Mouse (Mus musculus) ES-E14 (cell line): ENCODE measurements at regions not wholly inside any gene's neighbourhood (a gene's known extent, or its start where the extent isn't known, plus 50 kb on each side); places are given as distances from the start of the nearest gene placed in this dataset.

ENCODE experiments used
- DNase-seq: peaks from one replicate; pipeline ENCODE4 v3.0.0-alpha.2; 2013; ENCODE audit warnings: low read depth, low spot score
- H3K27ac ChIP-seq: 2 replicates; pipeline ENCODE4 v1.5.1; 2012; ENCODE audit warnings: low read depth, mild to moderate bottlenecking, low read length, moderate library complexity, mixed read lengths; ENCODE audit not compliant: poor library complexity, insufficient read depth, severe bottlenecking
- H3K36me3 ChIP-seq: 2 replicates; pipeline ENCODE4 v1.6.1; 2012; ENCODE audit warnings: mild to moderate bottlenecking, low read length, moderate library complexity, mixed read lengths; ENCODE audit not compliant: control insufficient read depth, poor library complexity, insufficient read depth, severe bottlenecking
- H3K4me1 ChIP-seq, 2 experiments: fragments of 150-350 bp in 1 of 2; sonication (generic) in 1 of 2; 2 replicates each; pipeline ENCODE4 v1.6.1; 2012; ENCODE audit warnings: low read length in 2 of 2, mild to moderate bottlenecking in 1 of 2, mixed read lengths in 1 of 2; ENCODE audit not compliant: control insufficient read depth in 2 of 2, insufficient read depth in 2 of 2, poor library complexity in 1 of 2
- H3K4me3 ChIP-seq, 2 experiments: fragments of 150-350 bp in 1 of 2; sonication (generic) in 1 of 2; 2 replicates each; pipeline ENCODE4 v1.5.1; 2012; ENCODE audit warnings: low read length in 2 of 2, low read depth in 1 of 2, mild to moderate bottlenecking in 1 of 2, mixed read lengths in 1 of 2; ENCODE audit not compliant: insufficient read depth in 1 of 2, poor library complexity in 1 of 2, severe bottlenecking in 1 of 2
- H3K9ac ChIP-seq: 2 replicates; pipeline ENCODE4 v1.6.1; 2012; ENCODE audit warnings: low read depth, mild to moderate bottlenecking, low read length, mixed read lengths; ENCODE audit not compliant: poor library complexity, insufficient read depth, severe bottlenecking
- H3K9me3 ChIP-seq: fragments of 150-350 bp; sonication (generic); 2 replicates; pipeline ENCODE4 v1.6.1; 2012; ENCODE audit warnings: low read depth, mild to moderate bottlenecking, low read length; ENCODE audit not compliant: control insufficient read depth, insufficient read depth
- CHD2 ChIP-seq: IDR thresholded peaks from 2 replicates; pipeline ENCODE4 v1.6.1; 2014; ENCODE audit warnings: mild to moderate bottlenecking, low read depth, low read length, inconsistent platforms
- HCFC1 ChIP-seq: IDR thresholded peaks from 2 replicates; pipeline ENCODE4 v1.6.1; 2012; ENCODE audit warnings: low read length, inconsistent platforms, borderline replicate concordance; ENCODE audit not compliant: insufficient read depth
- MAFK ChIP-seq: IDR thresholded peaks from 2 replicates; pipeline ENCODE4 v1.6.1; 2014; ENCODE audit warnings: mild to moderate bottlenecking, low read depth, low read length, inconsistent platforms; ENCODE audit not compliant: insufficient read depth
- ZC3H11A ChIP-seq: IDR thresholded peaks from 2 replicates; pipeline ENCODE4 v1.6.1; 2012; ENCODE audit warnings: low read depth, mild to moderate bottlenecking, inconsistent platforms, low read length, borderline replicate concordance
- ZNF384 ChIP-seq: IDR thresholded peaks from 2 replicates; pipeline ENCODE4 v1.6.1; 2012; ENCODE audit warnings: low read depth, low read length, inconsistent platforms
- in situ Hi-C, 2 experiments: fragments of 600-800 bp; cut with MboI; formaldehyde crosslinking; loops; one replicate each; pipeline ENCODE4 v1.15.1; 2025; ENCODE audit warnings: low sequenced_read_pairs in 2 of 2, inconsistent platforms in 1 of 2; ENCODE audit not compliant: unreplicated experiment in 2 of 2

DNA sequence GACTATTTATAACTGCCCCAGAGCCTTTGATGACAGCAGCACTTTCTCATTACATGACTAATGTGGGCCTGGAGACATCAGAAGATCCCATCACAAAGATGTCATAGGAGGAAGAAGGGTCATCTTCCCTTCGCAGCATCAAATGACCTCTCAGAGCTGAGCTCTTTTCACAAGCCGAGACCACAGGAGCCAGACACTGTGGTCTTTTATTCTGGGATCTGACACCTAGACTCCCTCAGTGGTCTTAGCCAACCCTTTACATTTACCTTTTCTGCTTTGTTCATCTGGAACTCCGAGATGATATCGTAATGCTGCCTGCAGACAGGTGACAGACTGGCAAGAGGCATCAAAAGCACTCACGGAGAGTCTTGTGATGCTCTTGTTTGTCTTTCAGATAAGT, 498.1 kb downstream of the Psat1 start:
- Histone ChIP-seq H3K4me3 (no peak overlapping the region), H3K36me3 (no peaks in the 10 kb centered on the region), H3K27ac (no peak overlapping the region), H3K9ac (no peak overlapping the region), H3K4me1 (no peaks in the 10 kb centered on the region), H3K9me3 (no peaks in the 10 kb centered on the region)
- no peak for TF ChIP-seq CHD2
- no peak for TF ChIP-seq HCFC1
- no peak for TF ChIP-seq ZNF384
- TF ChIP-seq ZC3H11A: no peak
- TF ChIP-seq MAFK: no peak
- no peak for DNase-seq
- in situ Hi-C loops: no loop called here

DNA sequence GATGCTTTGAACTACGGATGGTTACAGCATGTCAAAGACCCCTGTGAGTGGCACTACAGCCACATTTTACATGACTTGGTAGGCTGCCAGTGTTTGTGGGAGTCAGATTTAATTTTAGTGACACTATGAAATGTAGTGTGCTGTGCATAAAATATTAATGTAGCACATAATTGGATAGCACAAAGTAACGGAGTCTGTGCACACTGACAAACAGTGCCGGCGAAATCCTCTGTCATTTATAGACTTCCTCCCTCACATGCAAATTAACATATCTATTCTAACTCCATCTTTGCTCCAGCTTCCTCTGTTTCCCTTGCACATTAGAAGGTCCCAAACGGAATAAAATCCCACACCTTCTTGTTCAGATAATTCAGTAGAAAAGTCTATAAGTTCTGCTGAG, 515.3 kb downstream of the Psat1 start:
- TF ChIP-seq HCFC1 (no peak), MAFK (no peak), ZC3H11A (no peak), ZNF384 (no peak), CHD2 (no peak)
- H3K4me1 ChIP-seq: no peaks in the 10 kb centered on the region
- no peak overlapping the region for H3K9ac ChIP-seq
- H3K4me3 ChIP-seq: no peak overlapping the region
- H3K36me3 ChIP-seq: no peaks in the 10 kb centered on the region
- no peaks in the 10 kb centered on the region for H3K9me3 ChIP-seq
- no peak for DNase-seq
- in situ Hi-C loops: no loop called here
- no peak overlapping the region for H3K27ac ChIP-seq

DNA sequence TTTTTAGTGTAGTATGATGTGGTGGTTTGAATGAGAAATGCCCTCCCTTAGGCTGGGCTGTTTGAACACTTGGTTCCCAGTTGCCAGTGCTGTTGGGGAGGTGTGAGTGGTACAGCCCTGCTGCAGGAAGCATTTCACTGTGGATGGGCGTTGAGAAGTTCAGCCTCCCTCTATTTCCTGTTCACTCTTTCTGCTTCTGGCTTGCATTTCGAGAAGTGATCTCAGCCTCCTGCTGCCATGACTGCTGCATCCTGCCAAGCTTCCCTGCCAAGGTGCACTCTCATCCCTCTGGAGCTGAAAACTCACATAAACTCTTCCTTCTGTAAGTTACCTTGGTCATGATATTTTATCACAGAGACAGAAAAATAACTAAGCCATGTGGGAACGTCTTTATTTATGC, 525.8 kb downstream of the Psat1 start:
- in situ Hi-C loops: no loop called here

DNA sequence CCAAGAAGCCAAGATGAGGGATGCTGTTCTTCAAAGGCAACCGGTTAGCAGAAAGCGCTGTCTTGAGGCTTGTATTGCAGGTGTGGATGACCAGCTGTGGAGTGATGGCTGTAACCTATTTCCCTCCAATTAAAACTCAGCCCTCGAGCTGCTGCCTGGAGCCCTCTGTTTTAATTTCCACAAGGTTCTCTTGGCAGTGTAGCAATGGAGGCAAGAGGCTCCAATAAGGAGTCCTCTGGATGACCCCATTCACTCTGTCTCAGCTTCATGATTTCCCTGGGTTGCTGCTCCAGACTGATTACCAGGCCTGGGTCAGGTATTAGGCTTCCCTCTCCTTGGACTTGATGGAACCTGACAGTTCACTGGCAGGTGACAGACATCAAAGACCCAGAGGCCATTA, 548.5 kb downstream of the Psat1 start:
- H3K9ac ChIP-seq: no peak overlapping the region
- no peaks in the 10 kb centered on the region for H3K36me3 ChIP-seq
- no peak overlapping the region for H3K27ac ChIP-seq
- DNase-seq: no peak
- in situ Hi-C loops: no loop called here
- no peak overlapping the region for H3K4me3 ChIP-seq
- no peaks in the 10 kb centered on the region for H3K4me1 ChIP-seq
- no peaks in the 10 kb centered on the region for H3K9me3 ChIP-seq
- TF ChIP-seq MAFK: no peak

More for the DNA sequence above, 525.8 kb downstream of the Psat1 start:
- Histone ChIP-seq H3K36me3 (no peaks in the 10 kb centered on the region), H3K4me1 (no peaks in the 10 kb centered on the region), H3K27ac (no peak overlapping the region), H3K9me3 (no peaks in the 10 kb centered on the region), H3K9ac (no peak overlapping the region), H3K4me3 (no peak overlapping the region)
- DNase-seq: no peak
- TF ChIP-seq ZC3H11A: no peak
- no peak for TF ChIP-seq MAFK
- TF ChIP-seq HCFC1: no peak
- TF ChIP-seq ZNF384: no peak
- TF ChIP-seq CHD2: no peak

DNA sequence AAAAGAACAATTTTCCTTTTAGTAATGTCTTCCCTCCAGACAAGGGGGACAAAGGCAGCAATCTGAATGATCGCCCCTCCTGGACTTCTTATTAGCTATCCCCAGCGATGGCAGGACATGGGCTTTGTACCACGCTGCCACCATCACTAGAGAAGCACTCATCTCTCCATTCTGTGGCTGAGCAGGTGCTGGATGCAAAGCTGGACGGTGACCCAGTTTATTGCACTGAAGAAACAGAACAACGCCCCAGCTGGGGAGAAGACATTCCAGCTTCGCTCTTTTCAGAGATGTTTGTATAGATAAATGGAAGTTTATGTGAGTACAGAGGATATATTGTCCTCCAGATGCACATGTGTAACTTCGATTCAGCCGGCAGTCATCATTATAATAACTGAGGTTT, 575.5 kb downstream of the Psat1 start:
- no peaks in the 10 kb centered on the region for H3K36me3 ChIP-seq
- no peak overlapping the region for H3K4me3 ChIP-seq
- no peak overlapping the region for H3K27ac ChIP-seq
- in situ Hi-C loops: no loop called here
- no peak for DNase-seq
- TF ChIP-seq HCFC1: no peak
- TF ChIP-seq CHD2: no peak
- no peak for TF ChIP-seq ZC3H11A
- no peak for TF ChIP-seq MAFK
- TF ChIP-seq ZNF384: no peak
- H3K9ac ChIP-seq: no peak overlapping the region
- H3K4me1 ChIP-seq: no peaks in the 10 kb centered on the region
- no peaks in the 10 kb centered on the region for H3K9me3 ChIP-seq
